Mouse (Mus musculus): ENCODE results near the gene Casq1. TPM values are rescaled to one million over a fixed set of nuclear protein-coding genes. Genes with fewer than 3 reads are reported as not detected.

Gene Casq1
- total and polyA plus RNA-seq, 2 experiments from 2014 or later = 0.99 to 1.3 TPM

DNA sequence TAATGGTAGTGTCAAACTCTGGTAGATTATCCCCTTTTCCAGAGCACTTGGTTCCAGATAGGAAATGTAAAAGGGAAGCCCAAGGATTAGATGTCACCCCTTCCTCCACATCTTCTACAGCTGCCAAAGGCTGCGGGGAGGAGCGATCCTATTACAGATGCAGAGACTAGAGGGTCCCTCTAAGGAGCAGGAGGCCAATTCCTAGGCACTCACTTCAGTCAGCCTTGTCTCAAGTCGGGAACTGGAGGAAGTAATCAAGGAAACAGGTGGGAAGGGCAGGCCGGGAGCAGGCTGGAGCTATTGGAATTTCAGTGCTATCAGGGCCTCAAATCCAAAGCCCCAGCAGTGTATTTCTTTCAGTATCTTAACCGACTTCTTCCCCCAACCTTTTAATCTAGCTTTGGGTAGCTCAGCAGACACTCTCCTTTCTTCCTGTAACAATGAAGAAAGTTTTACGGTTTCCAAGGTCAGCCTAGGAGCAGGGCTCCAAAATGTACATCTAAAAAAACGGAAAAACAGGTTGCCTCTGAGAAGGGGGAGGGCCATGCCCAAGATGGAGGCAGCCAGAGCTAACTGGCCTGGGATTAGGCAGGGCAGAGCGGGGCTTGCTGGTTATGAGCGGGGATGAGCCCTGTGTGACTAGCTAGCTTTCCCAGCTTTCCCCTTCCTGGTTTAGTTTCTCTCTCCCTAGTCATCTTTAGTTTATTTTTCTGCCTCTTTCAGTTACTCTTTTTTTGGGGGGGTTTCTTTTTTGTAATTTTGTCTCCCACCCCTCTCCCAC, 15.4 kb downstream of the Casq1 start:
- 6% methylated on average over 9 of the region's 9 CpGs for WGBS
- Histone ChIP-seq H3K4me2 (ENCODE audit: low read depth, low read length, poor library complexity, severe bottlenecking) (peak overlapping the region; percentile 90), H3K4me1 (ENCODE audit: insufficient read depth, low read length) (peaks cover 52% of the 10 kb centered on the region), H3K27me3 (ENCODE audit: insufficient read depth, low read length) (no peaks in the 10 kb centered on the region), H3K36me3 (ENCODE audit: insufficient read depth, low read length) (peaks cover 6% of the 10 kb centered on the region; the same call in 1 of the 2 replicates), H3K27ac (ENCODE audit: low read depth, low read length) (peak overlapping the region; percentile 99), H3K4me3 (ENCODE audit: low read depth, low read length) (peak overlapping the region; percentile 78), H3K9ac (replicated peaks; ENCODE audit: low read length, poor library complexity, severe bottlenecking) (peak overlapping the region; percentile 96), H3K9me3 (ENCODE audit: low read length) (no peaks in the 10 kb centered on the region)
- no peak for TF ChIP-seq CTCF (IDR thresholded peaks at IDR 0.05)
- DNase-seq (ENCODE audit: low spot score) = no peak
- no peak for ATAC-seq (ENCODE audit: low FRiP score)

DNA sequence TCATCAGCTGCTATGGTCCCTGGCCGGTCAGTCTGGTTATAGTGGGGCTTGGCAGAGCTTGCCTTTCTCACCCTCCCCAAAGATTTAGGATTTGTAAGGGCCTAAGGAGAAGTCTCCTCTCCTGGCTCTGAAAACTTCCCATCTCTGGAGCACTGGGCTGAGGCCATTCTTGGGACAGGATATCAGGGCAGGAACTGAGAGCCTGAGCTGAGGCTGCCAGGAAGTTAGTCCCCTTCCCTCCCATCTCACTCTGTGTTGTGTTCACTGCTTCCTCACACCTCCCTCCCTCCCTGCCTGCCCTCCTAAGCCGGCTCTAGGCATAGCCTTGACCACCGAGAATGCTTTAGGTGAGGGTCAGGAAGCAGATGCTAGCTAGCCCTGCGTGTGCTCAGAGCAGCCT, 16.1 kb downstream of the Casq1 start:
- H3K4me1 ChIP-seq (ENCODE audit: insufficient read depth, low read length) = peaks cover 52% of the 10 kb centered on the region
- 4% methylated on average over 4 of the region's 4 CpGs for WGBS
- peak overlapping the region; percentile 78; the same call in 1 of the 2 replicates for H3K4me3 ChIP-seq (ENCODE audit: low read depth, low read length)
- H3K36me3 ChIP-seq (ENCODE audit: insufficient read depth, low read length) = peaks cover 6% of the 10 kb centered on the region; the same call in 1 of the 2 replicates
- H3K4me2 ChIP-seq (ENCODE audit: low read depth, low read length, poor library complexity, severe bottlenecking) = peak overlapping the region; percentile 90
- H3K9ac ChIP-seq (replicated peaks; ENCODE audit: low read length, poor library complexity, severe bottlenecking) = peak overlapping the region; percentile 50
- no peak for TF ChIP-seq CTCF (IDR thresholded peaks at IDR 0.05)
- no peaks in the 10 kb centered on the region for H3K27me3 ChIP-seq (ENCODE audit: insufficient read depth, low read length)
- DNase-seq (ENCODE audit: low spot score) (no peak), ATAC-seq (ENCODE audit: low FRiP score) (no peak)
- peak overlapping the region; percentile 99 for H3K27ac ChIP-seq (ENCODE audit: low read depth, low read length)
- no peaks in the 10 kb centered on the region for H3K9me3 ChIP-seq (ENCODE audit: low read length)

DNA sequence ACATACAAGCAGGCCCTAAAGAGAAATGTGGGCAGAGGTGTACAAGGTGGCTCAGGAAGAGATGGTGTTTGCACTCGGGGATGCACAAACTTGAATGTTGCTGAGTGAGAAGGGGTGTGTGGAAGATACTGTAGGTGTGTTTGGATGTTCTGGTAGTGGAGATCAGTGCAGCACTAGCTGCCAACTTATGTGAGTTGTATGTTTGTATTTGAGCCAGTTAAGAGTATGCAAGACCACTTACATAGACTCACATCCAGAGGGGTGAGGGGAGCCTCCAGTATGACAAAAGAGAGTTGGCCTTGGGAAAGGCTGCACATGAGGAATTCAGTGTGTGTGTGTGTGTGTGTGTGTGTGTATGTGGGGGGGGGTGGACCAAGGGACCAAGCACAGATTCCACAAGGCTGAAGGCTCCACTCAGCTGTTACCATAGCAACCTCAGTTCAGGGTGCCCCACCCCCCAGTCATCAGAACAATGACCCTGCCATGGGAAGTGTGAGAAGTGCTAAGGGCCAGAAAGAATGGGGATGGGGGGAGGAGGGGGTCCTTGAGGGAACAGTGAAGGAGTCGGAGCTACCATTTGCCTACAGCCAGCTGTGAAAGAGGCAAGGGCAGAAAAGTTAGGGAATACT, 16.7 kb downstream of the Casq1 start:
- H3K36me3 ChIP-seq (ENCODE audit: insufficient read depth, low read length) = peaks cover 11% of the 10 kb centered on the region
- H3K4me3 ChIP-seq (ENCODE audit: low read depth, low read length) = no peak overlapping the region; the same call in 1 of the 2 replicates
- H3K9ac ChIP-seq (replicated peaks; ENCODE audit: low read length, poor library complexity, severe bottlenecking) = peak overlapping the region; percentile 55; the same call in 1 of the 2 replicates
- no peaks in the 10 kb centered on the region for H3K9me3 ChIP-seq (ENCODE audit: low read length)
- peak overlapping the region; percentile 99 for H3K27ac ChIP-seq (ENCODE audit: low read depth, low read length)
- peak overlapping the region; percentile 90 for H3K4me2 ChIP-seq (ENCODE audit: low read depth, low read length, poor library complexity, severe bottlenecking)
- WGBS = 5% methylated on average over 2 of the region's 2 CpGs
- peaks cover 52% of the 10 kb centered on the region for H3K4me1 ChIP-seq (ENCODE audit: insufficient read depth, low read length)
- no peak for ATAC-seq (ENCODE audit: low FRiP score)
- no peaks in the 10 kb centered on the region for H3K27me3 ChIP-seq (ENCODE audit: insufficient read depth, low read length)
- TF ChIP-seq CTCF (IDR thresholded peaks at IDR 0.05) = no peak
- DNase-seq (ENCODE audit: low spot score) = peak; percentile 74

DNA sequence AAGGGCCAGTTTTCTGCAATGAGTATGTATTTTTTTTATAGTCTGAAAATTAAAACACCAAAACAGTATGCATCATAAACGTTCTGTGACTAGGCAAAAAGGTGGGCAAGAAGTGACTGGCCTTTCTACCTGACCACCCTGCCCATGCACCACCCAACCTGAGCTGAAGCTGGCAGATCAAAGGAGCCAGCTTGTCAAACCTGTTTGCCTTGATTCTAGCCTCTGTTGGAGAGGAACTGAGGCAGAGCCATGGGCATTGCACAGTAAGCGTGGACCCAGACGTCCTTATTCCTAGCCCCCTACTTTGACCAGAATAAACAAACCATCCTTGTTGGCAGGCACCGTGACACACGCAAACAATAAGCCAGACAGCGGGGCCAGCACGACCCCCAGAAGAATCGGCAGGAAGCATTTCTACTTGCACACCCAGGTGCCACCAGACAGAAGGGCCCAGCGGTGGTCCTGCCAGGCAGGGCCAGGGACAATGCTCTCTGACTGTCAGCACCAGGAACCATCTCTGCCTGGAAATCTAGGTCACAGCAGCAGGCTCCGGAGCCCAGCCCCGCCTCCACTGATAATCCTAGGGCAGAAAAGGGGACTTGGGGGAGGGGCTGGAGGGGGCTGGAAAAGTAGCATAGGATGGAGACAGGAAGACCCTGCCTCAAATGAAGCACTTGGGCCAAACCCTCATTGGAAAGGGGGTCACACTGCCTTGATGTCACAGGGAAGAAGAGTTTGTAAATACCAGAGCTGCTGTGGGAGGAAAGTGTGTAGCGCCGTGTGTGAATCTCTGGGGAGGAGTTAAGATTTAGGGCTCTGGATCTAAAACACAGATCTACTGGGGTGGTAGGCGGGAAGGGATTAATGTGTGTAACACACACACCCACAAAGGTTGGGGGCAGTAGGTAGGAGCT, 17.4 kb downstream of the Casq1 start:
- peaks cover 49% of the 10 kb centered on the region for H3K4me1 ChIP-seq (ENCODE audit: insufficient read depth, low read length)
- no peaks in the 10 kb centered on the region for H3K27me3 ChIP-seq (ENCODE audit: insufficient read depth, low read length)
- H3K27ac ChIP-seq (ENCODE audit: low read depth, low read length) = peak overlapping the region; percentile 99
- peak; percentile 65 for DNase-seq (ENCODE audit: low spot score)
- 7% methylated on average over 14 of the region's 14 CpGs for WGBS
- H3K9ac ChIP-seq (replicated peaks; ENCODE audit: low read length, poor library complexity, severe bottlenecking) = peak overlapping the region; percentile 55
- peak overlapping the region; percentile 14; the same call in 1 of the 2 replicates for H3K4me3 ChIP-seq (ENCODE audit: low read depth, low read length)
- H3K4me2 ChIP-seq (ENCODE audit: low read depth, low read length, poor library complexity, severe bottlenecking) = peak overlapping the region; percentile 56
- no peaks in the 10 kb centered on the region for H3K9me3 ChIP-seq (ENCODE audit: low read length)
- H3K36me3 ChIP-seq (ENCODE audit: insufficient read depth, low read length) = peaks cover 18% of the 10 kb centered on the region
- no peak for ATAC-seq (ENCODE audit: low FRiP score)
- no peak for TF ChIP-seq CTCF (IDR thresholded peaks at IDR 0.05)

- TF ChIP-seq CTCF (IDR thresholded peaks at IDR 0.05) = no peak
- peak overlapping the region; percentile 99 for H3K27ac ChIP-seq (ENCODE audit: low read depth, low read length)
- 8% methylated on average over 7 of the region's 7 CpGs for WGBS
- peak overlapping the region; percentile 44; the same call in 1 of the 2 replicates for H3K9ac ChIP-seq (replicated peaks; ENCODE audit: low read length, poor library complexity, severe bottlenecking)
- ATAC-seq (ENCODE audit: low FRiP score) (peak; percentile 62), DNase-seq (ENCODE audit: low spot score) (peak; percentile 92)
- peak overlapping the region; percentile 56 for H3K4me2 ChIP-seq (ENCODE audit: low read depth, low read length, poor library complexity, severe bottlenecking)
- no peak overlapping the region for H3K4me3 ChIP-seq (ENCODE audit: low read depth, low read length)
- no peaks in the 10 kb centered on the region for H3K27me3 ChIP-seq (ENCODE audit: insufficient read depth, low read length)
- H3K4me1 ChIP-seq (ENCODE audit: insufficient read depth, low read length) = peaks cover 44% of the 10 kb centered on the region
- H3K36me3 ChIP-seq (ENCODE audit: insufficient read depth, low read length) = peaks cover 29% of the 10 kb centered on the region
- no peaks in the 10 kb centered on the region for H3K9me3 ChIP-seq (ENCODE audit: low read length)
Observed at GRCm38 (mm10) chr1:172200871-172201447, 18.7 kb downstream of the Casq1 start.
